Mouse (Mus musculus) gastrocnemius, adult 8-10 months (tissue): ENCODE measurements around the gene Tnr. TPM values are rescaled to one million over a fixed set of nuclear protein-coding genes. Genes with fewer than 3 reads are reported as not detected.
"Not testable (repeated sequence)": the region's sequence is repeated elsewhere in the genome, so short reads cannot be mapped to it uniquely, and the experiment has no call there.

Experiments
- DNase-seq, 2 experiments: peaks; one replicate each; pipeline ENCODE4 v3.0.0; 2022; ENCODE audit warnings: low spot score in 2 of 2
- total RNA-seq, 4 experiments: library from RNA; stranded (reverse); gene quantifications; 2 replicates each; pipeline ENCODE4 v1.2.4; 2022

Tnr gene
- total RNA-seq, 4 experiments from 2014 or later, result 0.05 TPM; not detected in 3

GRCm38 (mm10) chr1:159928681-159929335, 405.2 kb downstream of the Tnr start:
- no peak for DNase-seq

DNA sequence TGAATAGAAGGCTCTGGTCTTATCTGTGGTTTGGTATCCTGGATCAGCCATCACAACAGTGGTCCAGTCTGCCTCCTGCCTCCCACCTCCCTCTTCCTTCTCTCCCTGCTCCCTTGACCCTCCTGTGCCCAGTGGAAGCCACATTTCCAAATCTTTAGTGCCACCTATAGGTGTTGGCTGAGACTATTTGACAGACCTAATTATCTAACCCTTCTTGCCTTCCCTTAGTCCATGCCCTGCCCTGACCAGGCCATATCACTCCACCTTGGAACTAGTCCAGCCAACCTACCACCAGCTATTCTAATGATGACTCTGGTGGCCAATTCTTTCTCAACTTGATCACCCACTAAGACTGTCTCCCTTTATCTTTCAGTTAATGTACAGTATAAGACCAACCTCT, 408.5 kb downstream of the Tnr start:
- no peak for DNase-seq

DNA sequence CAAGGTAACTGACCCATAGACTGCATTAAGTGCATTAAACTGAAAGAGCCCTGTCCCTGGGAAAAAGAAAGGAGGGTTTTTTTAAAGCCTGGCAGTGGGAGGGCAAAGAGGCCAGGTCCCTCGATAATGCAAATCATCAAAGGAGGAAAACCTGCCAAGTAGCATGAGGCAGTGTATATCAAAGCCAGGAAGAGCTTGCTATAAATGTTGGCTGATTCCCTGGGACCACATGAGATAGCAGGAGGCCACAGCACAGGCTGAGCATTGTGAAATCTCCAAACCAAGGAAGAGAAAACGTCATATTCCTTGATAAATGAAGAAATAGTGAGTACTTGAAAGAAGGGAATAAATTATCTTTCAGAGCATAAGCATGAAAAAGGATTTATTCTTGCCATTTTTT, 409.0 kb downstream of the Tnr start:
- no peak for DNase-seq

DNA sequence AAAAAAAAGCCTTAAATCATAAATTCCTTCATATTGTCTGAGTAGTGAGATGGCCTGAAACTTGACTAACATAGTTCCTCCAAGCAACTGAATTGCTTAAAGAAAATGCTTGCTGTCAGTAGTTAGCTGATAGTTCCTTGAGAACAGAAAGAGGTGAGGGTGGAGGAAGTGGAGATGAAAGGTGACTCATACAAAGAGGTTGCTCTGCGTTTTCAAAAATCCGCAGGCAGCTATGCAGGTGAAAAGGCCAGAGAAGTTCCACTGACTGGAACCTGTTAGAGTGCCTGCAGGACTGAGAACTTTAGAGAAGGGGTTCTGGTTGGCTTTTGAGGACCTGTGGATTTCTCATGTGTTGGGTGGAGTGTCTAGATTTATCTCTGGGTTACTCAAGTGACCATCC, 414.9 kb downstream of the Tnr start:
- DNase-seq, result no peak

- no peak for DNase-seq
Measured at GRCm38 (mm10) chr1:159939335-159939734, 415.8 kb downstream of the Tnr start.

DNA sequence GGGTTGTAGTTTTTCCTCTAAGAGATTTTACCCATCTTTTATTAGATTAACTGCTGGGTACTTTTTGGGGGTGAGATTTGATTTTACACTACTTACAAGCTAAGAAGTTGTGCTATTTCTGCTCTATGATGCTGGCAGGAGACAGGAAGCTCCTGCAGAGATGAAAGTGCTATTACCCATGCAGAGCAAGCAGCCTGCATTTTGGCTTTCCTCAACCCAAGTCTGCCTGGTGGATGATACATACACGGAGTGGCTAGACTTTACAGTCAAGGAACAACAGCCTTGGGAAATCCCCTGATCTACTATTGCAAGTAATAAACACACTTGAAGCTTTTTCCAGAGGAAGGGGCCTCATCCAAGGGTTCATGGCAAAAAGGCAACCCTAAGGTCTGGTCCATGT, 430.0 kb downstream of the Tnr start:
- no peak for DNase-seq

DNA sequence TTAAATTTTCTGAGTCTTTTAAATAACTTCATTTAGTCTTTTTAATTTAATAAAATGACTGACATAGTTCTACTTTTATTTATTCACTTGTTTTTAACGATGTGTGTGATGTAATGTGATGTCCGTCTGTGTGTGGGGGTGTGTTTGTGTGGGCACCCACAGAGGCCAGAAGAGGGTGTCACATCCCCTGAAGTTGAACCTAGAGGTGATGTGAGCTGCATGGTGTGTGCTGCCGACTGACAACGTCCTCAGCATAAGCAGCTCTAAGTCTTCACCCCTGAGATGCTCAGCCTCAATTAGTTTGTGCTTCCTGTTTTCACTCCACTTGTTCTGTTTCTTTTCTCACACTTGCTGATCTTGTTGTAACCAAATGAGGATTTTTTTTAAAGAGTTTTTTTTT, 439.8 kb downstream of the Tnr start:
- no peak for DNase-seq

DNA sequence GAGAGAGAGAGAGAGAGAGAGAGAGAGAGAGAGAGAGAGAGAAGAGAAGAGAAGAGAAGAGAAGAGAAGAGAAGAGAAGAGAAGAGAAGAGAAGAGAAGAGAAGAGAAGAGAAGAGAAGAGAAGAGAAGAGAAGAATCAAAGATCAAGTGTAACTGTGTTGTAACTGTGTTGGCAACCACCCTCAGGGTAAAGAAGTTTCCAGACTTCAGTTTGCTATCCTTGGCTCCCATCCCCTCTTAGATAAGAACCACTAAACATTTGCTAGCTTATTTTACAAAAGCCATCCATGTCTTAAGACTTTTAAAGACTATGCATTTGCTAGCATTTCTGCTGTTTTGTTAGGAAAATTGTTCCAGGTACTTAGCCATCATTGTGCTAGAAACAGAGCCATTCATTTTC, 442.7 kb downstream of the Tnr start:
- DNase-seq, result not testable (repeated sequence)

DNA sequence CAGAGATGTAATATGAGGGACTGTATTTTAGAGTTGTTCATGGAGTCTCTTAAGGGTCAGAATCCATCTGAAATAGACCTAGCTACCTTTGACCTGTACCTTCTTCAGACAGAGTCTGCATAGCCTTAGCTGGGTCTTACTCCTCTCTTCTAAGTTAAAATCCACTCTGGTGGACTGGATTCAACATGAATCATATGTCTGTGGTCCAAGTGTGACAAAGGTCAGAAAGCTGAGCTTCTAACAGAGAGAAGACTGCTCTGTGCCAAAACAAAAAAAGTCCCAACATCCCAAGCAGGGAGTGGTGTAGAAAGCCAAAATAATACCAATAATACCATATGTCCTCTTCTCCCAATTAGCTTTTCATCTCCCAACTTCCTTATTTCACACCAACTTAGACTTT, 444.8 kb downstream of the Tnr start:
- DNase-seq, result no peak

GRCm38 (mm10) chr1:159977786-159978185, 454.2 kb downstream of the Tnr start:
- DNase-seq, result peak in 1 of 2 experiments; percentile 5

DNA sequence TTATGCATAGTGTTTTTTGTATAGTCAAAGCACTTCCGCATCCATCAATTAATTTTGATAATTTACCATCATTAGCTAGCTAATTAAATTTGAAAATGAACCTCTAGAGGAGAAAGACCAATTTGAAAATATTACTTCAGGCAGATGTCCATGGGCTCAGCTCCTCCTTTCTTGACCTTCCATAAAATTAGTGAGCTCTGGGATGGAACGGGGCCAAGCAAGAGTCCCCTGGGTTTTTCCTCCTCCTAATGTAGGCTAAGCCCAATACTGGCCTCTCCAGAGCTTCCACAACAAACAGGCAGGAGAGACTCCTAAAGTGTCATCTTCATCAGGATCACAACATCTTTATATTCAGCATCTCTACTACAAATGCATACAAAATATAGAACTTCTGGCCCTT, 455.5 kb downstream of the Tnr start:
- peak in 1 of 2 experiments; percentile 38 for DNase-seq

DNA sequence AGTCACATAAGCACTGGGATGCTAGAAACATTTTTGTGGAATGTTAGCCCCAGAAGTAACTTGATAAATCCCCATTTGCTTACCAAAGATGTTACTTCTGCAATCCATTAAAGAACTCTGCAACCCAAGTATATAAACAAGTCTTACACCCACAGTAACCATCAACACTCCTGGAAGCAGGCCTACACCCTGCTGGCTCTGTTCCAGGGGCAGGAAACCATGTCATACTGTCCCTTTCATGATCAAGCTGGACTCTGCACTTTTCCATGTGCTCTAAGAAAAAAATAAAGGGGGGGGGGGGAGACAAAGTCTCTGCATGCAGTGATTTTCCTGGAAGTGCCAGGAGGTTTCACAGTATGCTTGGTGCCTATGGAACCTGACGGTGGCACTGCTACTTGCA, 456.8 kb downstream of the Tnr start:
- no peak for DNase-seq
